Mouse (Mus musculus) naive thymus-derived CD4-positive, alpha-beta T cell, adult 2 months (primary cell): ENCODE measurements around the gene Snx7.

ENCODE experiments used
- DNase-seq: peaks from one replicate; pipeline ENCODE4 v3.0.0-alpha.2; 2011; ENCODE audit warnings: low read depth

The Snx7 gene

GRCm38 (mm10) chr3:117868637-117869323, at the start of gene Snx7:
Gene Snx7 (minus strand): TSS chr3:117868936.
- DNase-seq, result no peak

DNA sequence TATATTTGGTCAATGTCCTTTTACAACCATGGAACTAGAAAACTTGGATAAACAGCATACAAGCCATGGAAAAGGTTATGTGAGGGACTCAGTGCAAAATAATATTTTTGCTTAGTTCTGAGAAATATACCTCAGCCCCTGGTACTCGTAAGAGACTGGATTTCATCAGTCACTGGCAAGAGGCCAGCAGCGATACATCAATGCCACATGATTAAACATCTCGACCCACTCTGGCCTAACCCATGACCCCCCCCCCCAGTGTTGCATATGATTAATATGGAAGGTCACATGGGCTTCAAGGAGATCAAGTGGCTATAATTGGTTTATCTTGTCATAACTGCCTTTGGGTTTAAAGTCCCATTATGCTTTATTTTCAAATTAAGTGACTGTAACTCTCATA, 46.7 kb upstream of the Snx7 start:
- DNase-seq, result no peak

DNA sequence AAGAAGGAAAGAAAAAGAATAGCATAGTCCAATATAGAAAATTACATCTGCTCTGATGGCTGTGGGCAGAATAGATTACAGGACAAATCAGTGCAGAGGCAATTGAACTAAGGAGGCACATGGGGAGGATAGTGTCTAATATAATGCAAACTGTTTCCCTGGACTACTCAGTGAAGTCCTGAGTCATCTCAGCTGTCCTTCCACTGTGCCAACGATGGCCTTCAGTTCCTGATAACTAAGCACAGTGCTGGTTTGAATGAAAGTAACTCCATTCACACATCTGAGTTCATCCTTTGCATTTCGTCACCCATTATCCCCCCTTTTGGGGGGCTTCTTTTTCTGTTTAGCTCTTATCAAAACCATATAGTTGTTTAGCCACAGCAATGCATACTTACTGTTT, 25.0 kb upstream of the Snx7 start:
- DNase-seq, result no peak

- DNase-seq, result no peak
Measured at GRCm38 (mm10) chr3:117875450-117875849, 6.7 kb upstream of the Snx7 start.

DNA sequence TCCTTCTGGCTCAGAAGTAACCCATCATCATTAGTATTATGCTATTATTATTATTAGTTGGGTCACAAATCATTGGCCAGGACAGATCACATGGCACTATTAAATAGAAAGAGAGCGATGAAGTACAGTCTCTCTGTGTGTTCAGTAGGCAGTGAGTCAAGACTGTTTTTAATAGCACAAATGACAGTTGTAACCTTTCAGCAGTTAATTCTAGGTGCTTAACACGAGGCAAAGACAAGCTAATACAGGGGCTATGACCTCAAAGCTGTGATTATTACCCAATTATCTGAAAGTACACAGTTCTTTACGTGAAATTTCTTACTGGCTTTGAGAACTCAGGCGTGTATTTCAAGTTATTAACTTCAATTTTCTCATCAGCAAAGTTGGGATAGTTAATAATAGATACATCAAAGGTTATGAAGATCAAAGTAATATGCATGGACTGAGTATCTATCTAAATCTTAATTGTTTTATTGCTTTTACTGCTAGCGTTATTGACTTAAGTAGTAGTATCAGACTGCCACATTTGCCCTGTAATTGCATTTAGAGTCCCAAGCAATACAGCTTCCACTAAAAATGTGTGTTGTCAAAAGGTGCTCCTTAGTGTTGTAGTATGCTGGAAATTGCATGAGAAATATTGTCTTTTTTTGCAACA, 4.6 kb upstream of the Snx7 start:
- DNase-seq, result no peak

DNA sequence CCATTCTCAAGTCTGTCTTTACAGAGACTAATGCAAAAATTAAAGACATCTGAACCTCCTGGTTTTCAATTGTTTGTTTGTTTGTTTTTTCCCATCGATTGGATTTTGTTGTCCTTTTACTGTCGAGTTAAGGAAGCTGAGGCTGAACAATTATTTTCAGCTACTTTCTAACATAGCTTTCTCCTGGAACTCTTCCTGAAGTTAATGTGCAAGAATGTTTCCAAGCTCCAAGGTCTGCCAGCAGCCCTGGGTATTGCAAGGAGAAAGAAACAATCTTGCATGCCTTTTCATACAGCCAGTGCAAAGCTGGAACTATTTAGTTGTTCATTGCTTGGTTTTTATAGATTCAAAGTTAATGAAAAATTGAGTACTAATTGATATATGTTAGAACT, 584 bp upstream of the Snx7 start:
- DNase-seq, result no peak

DNA sequence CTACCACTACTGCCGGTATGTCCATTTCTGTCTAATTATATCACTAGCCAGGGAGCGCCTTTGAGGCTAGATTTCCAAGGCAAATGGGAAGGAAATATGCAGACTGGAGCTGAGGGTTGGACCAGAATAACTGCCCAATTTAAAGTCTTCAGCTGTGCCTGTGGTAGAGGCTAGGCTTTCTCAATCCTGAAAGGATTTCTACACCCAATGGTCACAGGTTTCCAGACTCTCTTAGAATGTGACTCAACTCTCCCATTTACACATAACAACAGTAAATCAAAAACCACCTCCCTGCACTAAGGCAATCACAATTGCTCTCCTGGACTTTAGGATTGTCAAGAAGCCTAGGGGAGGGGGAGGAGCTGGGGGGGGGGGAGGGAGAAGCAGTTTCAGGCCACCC, 645 bp downstream of the Snx7 start:
- DNase-seq, result no peak

DNA sequence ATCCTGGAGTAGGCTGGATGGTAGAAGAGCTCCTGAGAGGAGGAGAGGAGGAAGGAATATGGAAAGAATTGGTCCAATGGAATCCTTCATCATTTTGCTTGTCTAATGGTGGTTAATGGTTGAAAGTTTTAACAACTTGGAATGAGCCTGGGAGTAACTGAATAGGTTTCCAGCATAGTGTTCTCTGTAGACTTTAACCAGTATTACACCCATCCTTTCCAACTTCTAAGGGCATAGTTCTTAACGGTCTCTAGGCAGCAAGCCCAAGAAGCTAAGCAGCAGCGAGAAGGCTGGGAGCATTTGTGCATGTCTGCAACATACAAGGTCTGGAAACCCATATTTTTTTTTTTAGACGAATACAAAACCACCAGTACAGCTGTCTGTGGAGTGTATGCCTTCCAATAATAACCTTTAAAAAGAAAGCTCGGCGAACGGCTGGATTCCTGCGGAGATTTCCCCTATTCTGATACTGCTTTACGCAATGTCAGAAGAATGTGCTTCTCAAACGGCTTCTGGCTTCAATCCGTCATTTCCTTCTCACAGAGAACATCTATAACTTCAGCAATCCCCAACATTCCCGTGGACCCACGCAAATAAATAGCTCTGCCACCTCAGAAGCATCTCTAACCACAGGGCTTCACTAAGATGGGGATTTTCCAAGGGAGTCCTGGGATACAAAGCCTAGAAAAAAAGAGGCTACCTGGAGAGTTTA, 1.9 kb downstream of the Snx7 start:
- no peak for DNase-seq

GRCm38 (mm10) chr3:117865621-117866020, 3.1 kb downstream of the Snx7 start:
- no peak for DNase-seq

DNA sequence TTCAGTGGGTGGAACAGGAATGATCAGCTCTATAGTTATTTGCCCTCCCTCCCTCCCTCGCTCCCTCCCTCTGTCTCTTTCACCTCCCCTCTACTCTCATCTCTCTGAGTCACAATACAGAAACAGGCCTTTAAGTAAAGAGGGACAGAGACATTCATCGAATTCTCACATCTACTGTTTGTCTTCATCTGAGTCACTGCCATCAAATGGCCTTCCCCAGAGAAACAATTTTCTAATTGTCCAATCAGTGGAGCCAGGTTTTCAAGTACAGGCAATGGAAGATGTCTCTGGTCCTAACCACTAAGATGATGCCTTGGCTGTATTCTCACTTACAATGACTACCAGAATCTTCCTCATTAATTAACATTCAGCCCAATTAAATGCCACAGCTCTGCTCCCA, 5.8 kb downstream of the Snx7 start:
- DNase-seq, result no peak

GRCm38 (mm10) chr3:117861977-117862434, 6.7 kb downstream of the Snx7 start:
- DNase-seq, result no peak

DNA sequence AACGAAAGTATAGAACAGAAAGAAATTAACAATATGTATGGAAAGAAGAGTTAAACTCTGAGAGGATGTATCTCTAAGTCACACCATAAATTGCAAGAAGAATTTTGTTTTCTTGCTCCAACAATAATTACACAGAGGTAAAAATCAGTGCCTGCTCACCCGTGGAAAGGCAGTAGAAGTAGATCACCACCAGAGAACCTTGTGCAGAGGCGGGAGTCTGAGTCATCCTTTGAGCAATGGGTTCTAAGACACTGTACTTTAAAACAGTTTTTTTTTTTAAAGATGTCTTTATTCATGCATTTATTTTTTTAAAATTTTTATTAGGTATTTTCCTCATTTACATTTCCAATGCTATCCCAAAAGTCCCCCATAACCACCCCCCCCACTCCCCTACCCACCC, 9.7 kb downstream of the Snx7 start:
- DNase-seq, result no peak

GRCm38 (mm10) chr3:117853729-117854128, 15.0 kb downstream of the Snx7 start:
- DNase-seq, result no peak

GRCm38 (mm10) chr3:117852054-117852361, 16.7 kb downstream of the Snx7 start:
- DNase-seq, result no peak

DNA sequence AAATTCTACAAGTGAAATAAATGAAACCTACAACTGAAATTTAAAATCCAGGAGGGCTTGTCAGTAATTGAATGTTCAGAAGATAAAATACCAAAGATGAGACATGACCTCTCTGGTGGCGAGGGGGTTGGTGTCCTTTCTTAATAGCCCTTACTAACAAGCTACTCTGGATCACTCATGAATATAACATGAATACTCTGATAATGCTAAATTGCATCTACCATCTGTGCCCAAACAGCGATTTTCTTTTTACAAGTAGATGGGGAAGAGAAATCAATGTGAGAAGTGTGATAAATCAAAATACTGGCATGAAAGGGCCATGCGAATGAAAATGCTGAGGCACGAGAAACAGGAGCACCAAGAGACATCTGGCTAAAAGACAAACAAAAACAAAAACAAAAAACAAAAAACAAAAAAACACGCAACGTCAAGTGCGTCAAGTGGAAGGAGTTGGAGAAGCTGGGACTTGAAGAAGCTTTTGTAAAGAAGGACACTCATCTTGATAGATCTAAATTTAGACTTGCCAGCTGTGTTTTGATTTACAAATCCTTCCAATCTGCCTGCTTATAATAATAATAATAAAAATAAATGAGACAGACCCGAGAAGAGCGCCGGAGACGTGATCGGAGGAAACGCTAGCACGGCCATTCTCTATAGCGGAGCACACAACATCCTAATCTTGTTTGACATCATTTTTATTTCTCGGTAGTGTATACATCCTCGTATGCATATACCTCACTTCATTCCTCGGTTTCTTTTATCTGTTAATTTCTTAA, 17.3 kb downstream of the Snx7 start:
- no peak for DNase-seq

- no peak for DNase-seq
Measured at GRCm38 (mm10) chr3:117848866-117849265, 19.9 kb downstream of the Snx7 start.

DNA sequence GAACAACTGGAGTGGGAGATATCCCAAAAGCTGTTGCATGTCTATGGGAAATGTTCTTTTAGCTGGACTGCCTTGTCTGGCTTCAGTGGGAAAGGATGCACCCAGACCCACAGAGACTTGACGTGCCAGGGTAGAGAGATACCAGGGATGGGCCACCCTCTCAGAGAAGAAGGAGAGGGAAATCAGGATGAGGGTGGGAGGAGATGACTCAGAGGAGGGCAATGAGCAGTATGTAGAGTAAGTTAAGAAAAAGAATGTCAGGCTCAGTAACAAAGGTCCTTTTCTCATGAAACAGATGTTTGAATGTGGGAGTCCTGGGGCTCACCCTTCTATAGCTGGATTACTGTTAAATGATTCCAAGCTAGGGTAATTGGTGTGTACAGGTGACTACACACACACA, 26.1 kb downstream of the Snx7 start:
- DNase-seq, result no peak

DNA sequence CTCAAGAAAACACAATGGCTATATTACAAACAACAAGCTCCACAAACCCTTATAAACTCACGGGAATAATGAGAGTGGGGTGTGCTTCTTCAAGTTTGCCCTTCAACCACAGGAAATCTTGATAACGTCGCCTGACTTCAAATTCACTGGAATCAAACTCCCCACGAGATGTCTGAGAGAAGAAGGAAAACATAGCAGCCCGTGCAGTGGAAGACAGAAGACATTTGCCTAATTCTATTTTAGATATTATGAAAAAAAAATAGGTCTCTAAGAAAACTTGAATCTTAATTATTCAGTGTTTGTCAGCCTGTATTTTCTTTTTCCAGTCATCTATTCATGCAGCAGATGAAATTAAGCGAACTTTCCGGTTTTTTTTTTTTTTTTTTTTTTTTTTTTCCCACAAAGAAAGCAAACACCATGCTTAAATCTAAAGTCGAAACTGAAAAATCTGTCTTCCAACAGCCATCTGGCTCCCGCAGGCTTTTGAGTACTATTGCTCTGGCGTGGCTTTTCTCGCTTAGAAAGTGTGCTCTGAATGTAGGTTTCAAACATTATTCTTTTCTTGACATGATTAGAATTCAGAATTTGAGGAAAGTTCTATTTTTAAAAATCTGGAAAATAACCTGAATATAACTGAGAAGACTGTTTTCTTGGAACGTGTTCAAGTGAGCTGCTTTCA, 28.7 kb downstream of the Snx7 start:
- DNase-seq, result no peak

DNA sequence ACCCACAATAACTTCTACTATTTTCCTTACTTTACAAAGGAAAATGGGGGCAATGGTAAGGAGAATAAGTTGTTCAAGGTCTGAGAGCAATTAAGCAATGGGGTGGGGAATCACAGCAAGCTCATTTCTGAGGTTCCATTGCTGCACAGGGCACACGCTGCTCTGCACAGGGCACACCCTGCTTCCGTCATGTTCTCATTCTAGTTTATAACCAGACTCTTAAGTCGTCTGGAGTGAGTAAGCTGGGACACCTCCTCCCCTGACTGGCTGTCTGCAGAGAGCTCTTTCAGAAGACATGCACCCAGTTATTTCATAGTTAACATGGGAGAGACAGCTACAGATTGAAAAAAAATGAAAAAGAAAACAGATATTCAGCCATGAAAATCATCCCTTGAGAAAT, 30.7 kb downstream of the Snx7 start:
- no peak for DNase-seq

DNA sequence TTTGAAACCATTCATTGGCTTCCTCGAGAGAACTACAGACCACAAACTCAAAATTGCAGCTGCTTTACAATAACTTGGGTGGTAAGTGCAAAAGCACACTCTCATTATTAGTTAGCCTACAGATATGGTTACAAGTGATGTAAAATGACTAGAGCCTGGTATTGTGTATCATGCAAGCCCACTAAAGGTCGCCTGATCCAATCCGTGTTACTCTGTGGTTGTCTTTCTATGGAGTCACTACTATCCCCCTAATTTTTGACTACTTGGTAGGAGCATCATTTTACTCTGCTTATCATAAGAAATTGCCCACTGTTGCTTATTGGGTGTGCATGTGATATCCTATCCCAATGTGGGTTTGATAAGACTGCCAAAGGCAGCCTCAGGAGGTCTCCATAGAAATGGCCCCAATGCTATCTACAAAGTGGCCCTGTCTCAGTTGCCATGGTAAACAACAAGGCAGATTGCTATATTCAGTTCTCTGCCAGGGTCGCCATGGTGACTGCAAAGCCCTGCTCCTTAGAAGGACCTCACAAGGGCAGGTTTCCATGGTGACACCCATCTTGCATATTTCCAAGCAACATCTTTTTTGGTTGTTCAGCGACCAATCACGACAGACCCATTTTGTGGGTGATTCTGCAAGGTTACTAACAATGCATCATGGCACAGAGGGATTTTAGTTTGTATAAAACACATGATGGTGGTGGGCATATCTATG, 42.1 kb downstream of the Snx7 start:
- no peak for DNase-seq

GRCm38 (mm10) chr3:117823218-117823617, 45.5 kb downstream of the Snx7 start:
- no peak for DNase-seq
